Mouse (Mus musculus) T-helper 1 cell (primary cell): ENCODE data around the gene Sec14l2.
"Not testable (repeated sequence)": the region's sequence is repeated elsewhere in the genome, so short reads cannot be mapped to it uniquely, and the experiment has no call there.

Experiments used
- in situ Hi-C: fragments of 300-600 bp; cut with MboI, MseI; formaldehyde crosslinking; loops from one replicate; pipeline ENCODE4 v1.15.1; 2025; ENCODE audit warnings: high pct_unique_total_duplicates

Gene Sec14l2

GRCm38 (mm10) chr11:4133450-4133849 is 10.2 kb upstream of the Sec14l2 start:
- in situ Hi-C loops = loop anchor here (5.0 kb wide), 1 partner anchor 81 kb away; no protein-coding TSS in a partner anchor

- in situ Hi-C loops = not testable (repeated sequence)
These were observed 5.2 kb upstream of the Sec14l2 start for GRCm38 (mm10) chr11:4128461-4128860.

GRCm38 (mm10) chr11:4127059-4127458 is 3.8 kb upstream of the Sec14l2 start:
- in situ Hi-C loops = no loop called here

- in situ Hi-C loops = no loop called here
These were observed 707 bp upstream of the Sec14l2 start for GRCm38 (mm10) chr11:4123922-4124321.

GRCm38 (mm10) chr11:4122226-4122625 is 989 bp downstream of the Sec14l2 start:
- in situ Hi-C loops = no loop called here

- in situ Hi-C loops = no loop called here
These were observed 1.5 kb downstream of the Sec14l2 start for GRCm38 (mm10) chr11:4121691-4122090.

GRCm38 (mm10) chr11:4119635-4120034 is 3.6 kb downstream of the Sec14l2 start:
- in situ Hi-C loops = no loop called here

GRCm38 (mm10) chr11:4118081-4118921 is 4.9 kb downstream of the Sec14l2 start:
- in situ Hi-C loops = no loop called here

- in situ Hi-C loops = no loop called here
These were observed 5.7 kb downstream of the Sec14l2 start for GRCm38 (mm10) chr11:4117372-4118071.

- in situ Hi-C loops = no loop called here
These were observed 6.6 kb downstream of the Sec14l2 start for GRCm38 (mm10) chr11:4116458-4117141.

- in situ Hi-C loops = no loop called here
These were observed 7.8 kb downstream of the Sec14l2 start for GRCm38 (mm10) chr11:4115407-4115806.

- in situ Hi-C loops = not testable (repeated sequence)
These were observed 8.7 kb downstream of the Sec14l2 start for GRCm38 (mm10) chr11:4114541-4114940.

- in situ Hi-C loops = no loop called here
These were observed 9.2 kb downstream of the Sec14l2 start for GRCm38 (mm10) chr11:4113970-4114369.

- in situ Hi-C loops = no loop called here
These were observed 9.7 kb downstream of the Sec14l2 start for GRCm38 (mm10) chr11:4113496-4113895.

- in situ Hi-C loops = no loop called here
These were observed 10.4 kb downstream of the Sec14l2 start for GRCm38 (mm10) chr11:4112861-4113260.

GRCm38 (mm10) chr11:4112033-4112432 is 11.2 kb downstream of the Sec14l2 start:
- in situ Hi-C loops = no loop called here

GRCm38 (mm10) chr11:4108691-4109090 is 14.5 kb downstream of the Sec14l2 start:
- in situ Hi-C loops = no loop called here

GRCm38 (mm10) chr11:4107901-4108300 is 15.3 kb downstream of the Sec14l2 start:
- in situ Hi-C loops = not testable (repeated sequence)

- in situ Hi-C loops = no loop called here
These were observed 17.8 kb downstream of the Sec14l2 start for GRCm38 (mm10) chr11:4105444-4105843.

- in situ Hi-C loops = no loop called here
These were observed 18.2 kb downstream of the Sec14l2 start for GRCm38 (mm10) chr11:4104989-4105388.

- in situ Hi-C loops = no loop called here
These were observed 19.7 kb downstream of the Sec14l2 start for GRCm38 (mm10) chr11:4103522-4103921.

- in situ Hi-C loops = no loop called here
These were observed 21.4 kb downstream of the Sec14l2 start for GRCm38 (mm10) chr11:4101851-4102250.
